Mouse (Mus musculus) spleen, adult 12 weeks (tissue): ENCODE data around the gene Astn1.

Experiments
- DNase-seq: peaks from one replicate; pipeline ENCODE4 v3.0.0; 2022; ENCODE audit warnings: low spot score

Astn1 gene

GRCm38 (mm10) chr1:158421451-158421850, 59.4 kb downstream of the Astn1 start:
- DNase-seq, result no peak

- DNase-seq, result no peak
Measured at GRCm38 (mm10) chr1:158422739-158423138, 60.7 kb downstream of the Astn1 start.

- DNase-seq, result no peak
Measured at GRCm38 (mm10) chr1:158446071-158446470, 84.0 kb downstream of the Astn1 start.

- no peak for DNase-seq
Measured at GRCm38 (mm10) chr1:158447956-158448355, 85.9 kb downstream of the Astn1 start.

- DNase-seq, result no peak
Measured at GRCm38 (mm10) chr1:158452675-158453074, 90.6 kb downstream of the Astn1 start.

- DNase-seq, result no peak
Measured at GRCm38 (mm10) chr1:158453587-158453986, 91.5 kb downstream of the Astn1 start.

- no peak for DNase-seq
Measured at GRCm38 (mm10) chr1:158463975-158464374, 101.9 kb downstream of the Astn1 start.

GRCm38 (mm10) chr1:158465286-158465685, 103.2 kb downstream of the Astn1 start:
- no peak for DNase-seq

- DNase-seq, result no peak
Measured at GRCm38 (mm10) chr1:158477841-158478240, 115.8 kb downstream of the Astn1 start.

GRCm38 (mm10) chr1:158480285-158480684, 118.2 kb downstream of the Astn1 start:
- no peak for DNase-seq

- DNase-seq, result no peak
Measured at GRCm38 (mm10) chr1:158483733-158484132, 121.7 kb downstream of the Astn1 start.

- no peak for DNase-seq
Measured at GRCm38 (mm10) chr1:158489521-158490021, 127.5 kb downstream of the Astn1 start.

GRCm38 (mm10) chr1:158490175-158490574, 128.1 kb downstream of the Astn1 start:
- DNase-seq, result no peak

- no peak for DNase-seq
Measured at GRCm38 (mm10) chr1:158493289-158493688, 131.2 kb downstream of the Astn1 start.

GRCm38 (mm10) chr1:158500140-158500539, 138.1 kb downstream of the Astn1 start:
- no peak for DNase-seq

- DNase-seq, result no peak
Measured at GRCm38 (mm10) chr1:158501019-158501418, 138.9 kb downstream of the Astn1 start.

GRCm38 (mm10) chr1:158507610-158508009, 145.5 kb downstream of the Astn1 start:
- no peak for DNase-seq

- no peak for DNase-seq
Measured at GRCm38 (mm10) chr1:158509112-158509855, 147.2 kb downstream of the Astn1 start.

GRCm38 (mm10) chr1:158510478-158511207, 148.6 kb downstream of the Astn1 start:
- no peak for DNase-seq

GRCm38 (mm10) chr1:158512089-158512488, 150.0 kb downstream of the Astn1 start:
- DNase-seq, result no peak

- no peak for DNase-seq
Measured at GRCm38 (mm10) chr1:158512636-158513035, 150.6 kb downstream of the Astn1 start.

GRCm38 (mm10) chr1:158513572-158513971, 151.5 kb downstream of the Astn1 start:
- no peak for DNase-seq

- DNase-seq, result no peak
Measured at GRCm38 (mm10) chr1:158516558-158516957, 154.5 kb downstream of the Astn1 start.
